Comparison of ENCODE assay signal across 8 mouse cellular contexts in genomic region chr4:103120874-103121389, GRCm38 (mm10). TPM values are rescaled to one million over a fixed set of nuclear protein-coding genes. Genes with fewer than 3 reads are reported as not detected.
A peak's percentile ranks its signal among the peaks of the same experiment; 100 is the strongest.
DNase-seq lines count a peak whose midpoint lies in the region; ATAC-seq and TF ChIP-seq lines count a peak whose summit lies in the region.

No protein-coding gene starts in this region.

- TF ChIP-seq CTCF in midbrain, postnatal 0 days (IDR thresholded peaks at IDR 0.05): no peak
- no peak for TF ChIP-seq CTCF in stomach, postnatal 0 days (IDR thresholded peaks at IDR 0.05; ENCODE audit: low read depth)

- peaks cover 12% of the 10 kb centered on the region for H3K4me1 ChIP-seq in midbrain, embryonic 11.5 days (ENCODE audit: control insufficient read depth, insufficient read depth, low read length)
- H3K4me1 ChIP-seq in midbrain, postnatal 0 days (ENCODE audit: insufficient read depth, low read length): no peaks in the 10 kb centered on the region; the same call in 1 of the 2 replicates
- peaks cover 26% of the 10 kb centered on the region for H3K4me1 ChIP-seq in limb, embryonic 13.5 days
- no peaks in the 10 kb centered on the region; the same call in 1 of the 2 replicates for H3K4me1 ChIP-seq in stomach, postnatal 0 days (replicated peaks; ENCODE audit: control insufficient read depth, insufficient read depth)

- no peaks in the 10 kb centered on the region for H3K9me3 ChIP-seq in midbrain, embryonic 11.5 days (ENCODE audit: control insufficient read depth, low read length)
- H3K9me3 ChIP-seq in midbrain, postnatal 0 days (ENCODE audit: low read length): no peaks in the 10 kb centered on the region
- H3K9me3 ChIP-seq in limb, embryonic 13.5 days: no peaks in the 10 kb centered on the region
- no peaks in the 10 kb centered on the region for H3K9me3 ChIP-seq in stomach, postnatal 0 days (ENCODE audit: control insufficient read depth, low read length)

- 88% methylated on average over 9 of the region's 9 CpGs for WGBS in midbrain, embryonic 11.5 days
- WGBS in midbrain, postnatal 0 days: 86% methylated on average over 9 of the region's 9 CpGs
- WGBS in limb, embryonic 13.5 days: 91% methylated on average over 9 of the region's 9 CpGs
- WGBS in stomach, postnatal 0 days: 76% methylated on average over 9 of the region's 9 CpGs

- DNase-seq in midbrain, embryonic 11.5 days (ENCODE audit: low spot score, missing footprints): no peak
- no peak for DNase-seq in midbrain, postnatal 0 days (ENCODE audit: low spot score)
- no peak for DNase-seq in stomach, postnatal 0 days (ENCODE audit: low spot score)
- DNase-seq in left cerebral cortex, postnatal 4 days: no peak
- DNase-seq in ovary, postnatal 36 days (ENCODE audit: low spot score): no peak
- DNase-seq in gastrocnemius, postnatal 36 days: no peak

- peak overlapping the region; percentile 71; the same call in 1 of the 2 replicates for H3K4me2 ChIP-seq in midbrain, embryonic 11.5 days
- no peak overlapping the region for H3K4me2 ChIP-seq in midbrain, postnatal 0 days (ENCODE audit: low read depth, low read length, poor library complexity, severe bottlenecking)
- H3K4me2 ChIP-seq in limb, embryonic 13.5 days (replicated peaks): peak overlapping the region; percentile 70
- H3K4me2 ChIP-seq in stomach, postnatal 0 days (replicated peaks; ENCODE audit: low read depth): peak overlapping the region; percentile 69

- no peaks in the 10 kb centered on the region for H3K36me3 ChIP-seq in midbrain, embryonic 11.5 days (ENCODE audit: control insufficient read depth, insufficient read depth, low read length)
- H3K36me3 ChIP-seq in midbrain, postnatal 0 days (ENCODE audit: insufficient read depth, low read length): peaks cover 4% of the 10 kb centered on the region; the same call in 1 of the 2 replicates
- H3K36me3 ChIP-seq in limb, embryonic 13.5 days: peaks cover 5% of the 10 kb centered on the region
- 0 out of 2 replicates have a peak, but pooled peaks cover 3% of the 10 kb centered on the region for H3K36me3 ChIP-seq in stomach, postnatal 0 days (ENCODE audit: control insufficient read depth, insufficient read depth, low read length)

- no peak overlapping the region; the same call in 1 of the 2 replicates for H3K4me3 ChIP-seq in midbrain, embryonic 11.5 days (ENCODE audit: low read depth, low read length)
- no peak overlapping the region for H3K4me3 ChIP-seq in midbrain, postnatal 0 days (ENCODE audit: low read depth, low read length)
- H3K4me3 ChIP-seq in limb, embryonic 13.5 days: peak overlapping the region; percentile 88
- H3K4me3 ChIP-seq in stomach, postnatal 0 days (ENCODE audit: low read depth, low read length): peak overlapping the region; percentile 90

- ATAC-seq in midbrain, embryonic 11.5 days (ENCODE audit: low FRiP score): no peak
- no peak for ATAC-seq in midbrain, postnatal 0 days (ENCODE audit: low FRiP score)
- peak; percentile 49 for ATAC-seq in erythroblast, adult 5-6 weeks (replicated peaks; ENCODE audit: low FRiP score, poor library complexity, severe bottlenecking)
- no peak for ATAC-seq in limb, embryonic 13.5 days (ENCODE audit: low FRiP score, low read depth)
- no peak for ATAC-seq in stomach, postnatal 0 days (ENCODE audit: low FRiP score, low TSS enrichment)

- TF ChIP-seq EP300 in stomach, postnatal 0 days (optimal IDR thresholded peaks at IDR 0.05): no peak

- intact Hi-C loops in left cerebral cortex, postnatal 4 days (cut with DNase I): no loop called here
- intact Hi-C loops in gastrocnemius, postnatal 36 days (cut with DNase I): no loop called here

- no peaks in the 10 kb centered on the region for H3K27me3 ChIP-seq in midbrain, embryonic 11.5 days (ENCODE audit: control insufficient read depth, insufficient read depth, low read length)
- no peaks in the 10 kb centered on the region for H3K27me3 ChIP-seq in midbrain, postnatal 0 days (ENCODE audit: insufficient read depth, low read length)
- no peaks in the 10 kb centered on the region for H3K27me3 ChIP-seq in limb, embryonic 13.5 days
- H3K27me3 ChIP-seq in stomach, postnatal 0 days (ENCODE audit: control insufficient read depth, insufficient read depth, low read length): no peaks in the 10 kb centered on the region

- no peak overlapping the region for H3K9ac ChIP-seq in midbrain, embryonic 11.5 days (ENCODE audit: low read length)
- no peak overlapping the region for H3K9ac ChIP-seq in midbrain, postnatal 0 days (replicated peaks; ENCODE audit: low read length, poor library complexity, severe bottlenecking)
- 0 out of 2 replicates have a peak overlapping the region, but pooled peaks have one; percentile 4 for H3K9ac ChIP-seq in limb, embryonic 13.5 days
- peak overlapping the region; percentile 31; the same call in 1 of the 2 replicates for H3K9ac ChIP-seq in stomach, postnatal 0 days (ENCODE audit: low read length)

- H3K27ac ChIP-seq in midbrain, embryonic 11.5 days (ENCODE audit: low read depth, low read length): no peak overlapping the region
- no peak overlapping the region for H3K27ac ChIP-seq in midbrain, postnatal 0 days (ENCODE audit: low read depth, low read length)
- no peak overlapping the region for H3K27ac ChIP-seq in limb, embryonic 13.5 days
- H3K27ac ChIP-seq in stomach, postnatal 0 days (replicated peaks): no peak overlapping the region

RNA-seq across cellular contexts. Expression of gene Wdr78, which starts 6.6 kb away (rescaled TPM):
- 5.5 and 6.8 TPM in 2 replicates for polyA plus RNA-seq in midbrain, embryonic 11.5 days (2014; fragmentation: Nextera tagmentation; extraction: Ambion mirVana)
- 5.1 and 9.1 TPM in 2 replicates for total RNA-seq in midbrain, postnatal 0 days (2014; rRNA removed)
- 2.1 and 2.8 TPM in 2 replicates for polyA plus RNA-seq in midbrain, postnatal 0 days (2015; fragmentation: Nextera tagmentation; extraction: Ambion mirVana)
- 2.9 and 3.3 TPM in 2 replicates for total RNA-seq in erythroblast, adult 5-6 weeks (2015; ENCODE audit: low replicate concordance)
- 1.4 and 3.8 TPM in 2 replicates for total RNA-seq in erythroblast, adult 5-6 weeks (2017; ENCODE audit: low replicate concordance)
- 3.7 and 3.8 TPM in 2 replicates for polyA plus RNA-seq in limb, embryonic 13.5 days (2015; fragmentation: Nextera tagmentation; extraction: Ambion mirVana)
- 0.25 and 0.28 TPM in 2 replicates for polyA plus RNA-seq in stomach, postnatal 0 days (2015; fragmentation: Nextera tagmentation; extraction: Ambion mirVana)
- 10 to 100 TPM; 10.9 TPM for total RNA-seq in left cerebral cortex, postnatal 4 days (2021)
- under 1 TPM; 0.44 to 0.87 TPM for total RNA-seq in gastrocnemius, postnatal 36 days (2021)

RNA-seq across cellular contexts. Expression of gene Mier1, which starts 6.7 kb away (rescaled TPM):
- 31.8 and 37.7 TPM in 2 replicates for polyA plus RNA-seq in midbrain, embryonic 11.5 days (2014; fragmentation: Nextera tagmentation; extraction: Ambion mirVana)
- 30.6 and 49.7 TPM in 2 replicates for total RNA-seq in midbrain, postnatal 0 days (2014; rRNA removed)
- 25.3 and 32.8 TPM in 2 replicates for polyA plus RNA-seq in midbrain, postnatal 0 days (2015; fragmentation: Nextera tagmentation; extraction: Ambion mirVana)
- 198 and 199 TPM in 2 replicates for total RNA-seq in erythroblast, adult 5-6 weeks (2015; ENCODE audit: low replicate concordance)
- total RNA-seq in erythroblast, adult 5-6 weeks (2017; ENCODE audit: low replicate concordance): 293 and 399 TPM in 2 replicates
- polyA plus RNA-seq in limb, embryonic 13.5 days (2015; fragmentation: Nextera tagmentation; extraction: Ambion mirVana): 53.1 and 59.0 TPM in 2 replicates
- polyA plus RNA-seq in stomach, postnatal 0 days (2015; fragmentation: Nextera tagmentation; extraction: Ambion mirVana): 24.8 and 31.1 TPM in 2 replicates
- total RNA-seq in left cerebral cortex, postnatal 4 days (2021): 10 to 100 TPM; 49.1 to 59.0 TPM
- total RNA-seq in gastrocnemius, postnatal 36 days (2021): 10 to 100 TPM; 15.6 to 20.1 TPM

Comparison
In these comparisons a context has a peak if more than half of its experiments do, and no peak if none do; other contexts are left out.
1. H3K4me3 ChIP-seq: peak in limb, embryonic 13.5 days (single experiment) and stomach, postnatal 0 days (single experiment); none in midbrain, embryonic 11.5 days (single experiment) and midbrain, postnatal 0 days (single experiment).
2. H3K9ac ChIP-seq: peak in limb, embryonic 13.5 days (single experiment) and stomach, postnatal 0 days (single experiment); none in midbrain, embryonic 11.5 days (single experiment) and midbrain, postnatal 0 days (single experiment).